Mouse (Mus musculus) olfactory bulb, adult 2 months (tissue): ENCODE measurements around the gene Trdmt1. TPM values are rescaled to one million over a fixed set of nuclear protein-coding genes. Genes with fewer than 3 reads are reported as not detected.

ENCODE experiments used
- H3K27ac ChIP-seq: fragments of 200-500 bp; 2 replicates; pipeline ENCODE4 v1.5.1; 2012; ENCODE audit warnings: low read depth, low read length; ENCODE audit not compliant: insufficient read depth
- H3K4me1 ChIP-seq: fragments of 200-500 bp; 2 replicates; pipeline ENCODE4 v1.6.1; 2012; ENCODE audit warnings: low read length; ENCODE audit not compliant: control insufficient read depth, insufficient read depth
- H3K4me3 ChIP-seq: fragments of 200-500 bp; 2 replicates; pipeline ENCODE4 v1.5.1; 2012; ENCODE audit warnings: mild to moderate bottlenecking, low read depth, low read length, moderate library complexity; ENCODE audit not compliant: insufficient read depth
- CTCF ChIP-seq: fragments of 200-500 bp; IDR thresholded peaks from 2 replicates; pipeline ENCODE4 v1.5.1; 2012; ENCODE audit warnings: low read depth, mild to moderate bottlenecking, low read length, moderate library complexity; ENCODE audit not compliant: insufficient read depth
- POLR2A ChIP-seq: fragments of 200-500 bp; IDR thresholded peaks from 2 replicates; pipeline ENCODE4 v1.6.1; 2012; ENCODE audit warnings: mild to moderate bottlenecking, low read depth, low read length, moderate library complexity; ENCODE audit not compliant: insufficient read depth
- WGBS: fragments of 180-500 bp; shearing (Covaris S2); methylation state at CpG from one replicate; pipeline ENCODE4 v1.1.7; 2018; 5-methylcytosine and 5-hydroxymethylcytosine counted together
- polyA plus RNA-seq: library from polyadenylated mRNA; stranded (reverse); fragments of >200 nt; gene quantifications from 2 replicates; pipeline ENCODE4 v1.2.4, GENCODE M21; 2012; ENCODE audit warnings: low replicate concordance; ENCODE audit not compliant: missing spikeins, insufficient read depth, insufficient read length

The Trdmt1 gene
- polyA plus RNA-seq, 1 experiment: not detected

DNA sequence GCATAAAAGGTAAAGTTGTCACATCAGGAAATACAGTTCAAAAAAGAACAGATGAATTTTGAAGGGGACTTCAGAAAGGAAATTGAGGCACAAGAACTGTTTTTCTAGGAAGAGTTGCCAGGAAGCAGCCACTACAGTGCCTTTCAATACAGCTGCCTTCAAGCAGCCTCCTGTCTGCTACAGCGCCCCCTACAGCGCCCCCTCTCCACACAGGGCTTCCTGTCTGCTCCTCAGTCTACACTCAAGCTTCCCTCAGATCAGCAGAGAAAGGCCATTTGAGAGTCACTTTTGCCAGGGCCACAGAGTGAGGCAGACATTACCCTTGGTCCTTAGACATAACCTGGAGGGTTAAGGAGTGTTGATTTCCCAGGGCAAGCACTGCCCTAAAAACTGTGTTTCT, 6.7 kb downstream of the Trdmt1 start:
- H3K27ac ChIP-seq: no peak overlapping the region
- no peak for TF ChIP-seq CTCF
- TF ChIP-seq POLR2A: no peak
- H3K4me3 ChIP-seq: no peak overlapping the region
- WGBS: 16% methylated on average over 2 of the region's 2 CpGs
- H3K4me1 ChIP-seq: no peaks in the 10 kb centered on the region

DNA sequence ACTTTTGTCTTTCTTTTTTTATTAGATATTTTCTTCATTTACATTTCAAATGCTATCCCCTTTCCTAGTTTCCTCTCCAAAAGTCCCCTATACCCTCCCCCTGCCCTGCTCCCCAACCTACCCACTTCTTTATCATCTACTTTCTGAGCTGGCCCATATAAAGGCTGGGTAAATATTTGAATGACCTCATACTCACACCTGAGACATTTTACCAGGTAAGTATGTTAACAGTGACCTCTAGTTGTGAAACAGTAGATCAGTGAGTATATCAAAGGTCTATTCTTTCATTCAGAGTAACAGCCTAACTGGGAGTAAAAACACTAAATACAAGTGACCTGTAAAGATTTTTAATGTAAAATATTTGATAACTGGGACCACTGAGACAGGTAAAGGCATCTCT, 7.7 kb downstream of the Trdmt1 start:
- no peak overlapping the region for H3K27ac ChIP-seq
- H3K4me1 ChIP-seq: no peaks in the 10 kb centered on the region
- no peak overlapping the region for H3K4me3 ChIP-seq
- TF ChIP-seq CTCF (no peak), POLR2A (no peak)

DNA sequence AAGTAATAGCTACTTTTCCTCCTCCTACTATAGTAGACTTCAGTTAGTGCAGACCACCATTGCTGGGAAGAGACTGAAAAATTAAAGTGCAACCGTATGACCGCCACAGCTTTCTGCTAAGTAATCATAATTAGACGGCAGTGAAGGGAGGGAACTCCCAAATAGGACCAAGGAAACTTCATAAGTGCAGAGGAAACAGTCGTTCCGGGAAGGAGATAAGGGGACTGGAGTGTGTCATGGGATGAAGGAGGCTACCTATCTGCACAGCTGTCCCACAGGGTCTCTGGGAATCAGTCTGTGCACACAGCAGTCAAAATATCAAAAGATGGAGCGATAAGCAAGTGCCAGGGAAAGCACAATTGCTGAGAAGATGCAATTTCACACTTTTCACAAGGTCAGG, 13.8 kb downstream of the Trdmt1 start:
- Histone ChIP-seq H3K4me3 (no peak overlapping the region), H3K4me1 (no peaks in the 10 kb centered on the region), H3K27ac (no peak overlapping the region)
- 92% methylated on average over 6 of the region's 6 CpGs for WGBS
- TF ChIP-seq CTCF: no peak
- TF ChIP-seq POLR2A: no peak

DNA sequence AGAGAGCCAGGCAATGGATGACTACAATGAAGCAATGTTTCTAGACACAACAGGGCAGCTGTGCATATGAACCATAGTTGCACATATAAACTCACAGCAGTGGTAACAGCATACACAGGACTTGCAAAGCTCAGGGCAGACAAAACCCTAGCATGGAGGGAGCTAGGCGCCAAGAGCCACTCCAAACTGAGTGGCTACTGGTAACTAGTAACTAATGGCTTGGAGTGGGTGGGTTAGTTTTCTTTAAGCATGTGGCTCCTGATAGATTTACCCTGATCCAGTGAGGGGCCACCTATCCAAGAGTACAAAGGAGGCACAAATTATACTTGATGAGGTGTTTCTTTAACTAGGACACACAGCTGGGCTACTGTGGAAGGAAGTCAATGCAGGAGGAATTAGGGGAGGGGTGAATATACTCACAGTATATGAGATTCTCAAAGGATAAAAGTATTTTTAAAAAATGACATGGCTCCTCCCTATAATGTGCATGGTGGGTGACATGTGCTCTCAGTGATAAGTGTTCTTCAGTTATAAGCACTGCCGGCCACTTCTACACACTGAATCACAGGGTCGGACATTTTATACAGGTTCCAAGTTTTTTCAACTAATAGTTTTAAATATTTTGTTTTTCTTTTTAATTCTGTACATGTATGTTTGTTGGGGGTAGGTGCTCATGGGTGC, 15.1 kb downstream of the Trdmt1 start:
- Histone ChIP-seq H3K27ac (no peak overlapping the region), H3K4me3 (no peak overlapping the region), H3K4me1 (no peaks in the 10 kb centered on the region)
- TF ChIP-seq CTCF (no peak), POLR2A (no peak)
- WGBS: 98% methylated on average over 3 of the region's 3 CpGs

DNA sequence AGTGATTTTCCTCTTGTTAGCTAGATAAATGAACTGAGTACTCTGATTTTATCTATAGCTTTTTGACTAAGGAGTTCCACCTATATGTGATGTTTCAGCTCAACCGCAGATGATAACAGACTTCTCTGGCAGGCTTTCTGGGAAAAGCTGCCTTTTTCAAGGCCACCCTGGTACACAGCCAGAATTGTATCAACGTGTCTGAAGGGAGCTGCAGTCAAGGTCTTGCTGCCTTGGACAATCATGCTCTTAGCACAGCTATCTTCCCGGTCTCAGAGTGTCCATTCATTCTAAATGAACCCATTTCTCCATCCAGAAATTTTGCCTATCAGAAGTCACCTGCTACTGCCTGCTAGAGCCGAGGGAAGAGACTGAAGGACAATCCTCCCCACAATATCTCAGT, 16.9 kb downstream of the Trdmt1 start:
- Histone ChIP-seq H3K4me3 (no peak overlapping the region), H3K27ac (no peak overlapping the region), H3K4me1 (no peaks in the 10 kb centered on the region)
- 67% methylated on average over 4 of the region's 4 CpGs for WGBS
- no peak for TF ChIP-seq CTCF

DNA sequence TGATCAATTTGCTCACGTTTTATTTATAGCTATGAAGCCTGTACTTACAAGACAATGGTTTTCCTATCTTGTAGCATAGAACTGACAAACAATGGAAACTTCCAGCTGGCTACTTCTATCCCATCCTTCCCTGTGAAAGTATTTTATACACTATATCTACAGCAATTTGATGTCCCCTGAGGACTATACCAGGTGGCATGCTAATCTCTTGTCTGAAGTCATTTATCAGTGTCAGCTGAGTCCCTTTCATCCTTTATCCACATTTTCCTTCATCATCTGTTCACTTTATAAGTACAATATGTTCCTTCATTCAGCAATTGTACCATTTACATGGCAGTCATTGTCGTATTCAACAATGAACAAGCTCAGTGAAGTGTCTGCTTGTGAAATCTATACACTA, 17.3 kb downstream of the Trdmt1 start:
- Histone ChIP-seq H3K27ac (no peak overlapping the region), H3K4me3 (no peak overlapping the region), H3K4me1 (no peaks in the 10 kb centered on the region)
- 51% methylated on average over 2 of the region's 2 CpGs for WGBS
- TF ChIP-seq POLR2A (no peak), CTCF (no peak)

DNA sequence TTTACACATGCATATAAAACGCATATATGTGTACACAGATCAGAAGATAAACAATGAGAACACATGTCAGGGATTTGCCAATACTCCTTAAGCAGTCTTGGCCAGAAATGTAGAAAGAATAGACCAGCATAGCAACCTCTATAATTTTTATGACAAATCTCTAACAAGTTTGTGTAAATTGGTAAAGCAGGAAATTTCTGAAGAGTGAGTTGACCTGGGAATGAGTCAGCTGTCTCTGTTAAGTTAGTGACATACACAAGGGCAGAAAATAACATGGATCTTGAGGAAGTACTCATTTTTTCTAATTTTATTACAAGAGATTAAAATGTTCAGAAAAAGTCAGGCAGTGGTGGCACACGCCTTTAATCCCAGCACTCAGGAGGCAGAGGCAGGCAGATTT, 18.3 kb downstream of the Trdmt1 start:
- Histone ChIP-seq H3K4me3 (no peak overlapping the region), H3K27ac (no peak overlapping the region), H3K4me1 (no peaks in the 10 kb centered on the region)
- WGBS: 94% methylated on average over 2 of the region's 2 CpGs
- TF ChIP-seq CTCF (no peak), POLR2A (no peak)

DNA sequence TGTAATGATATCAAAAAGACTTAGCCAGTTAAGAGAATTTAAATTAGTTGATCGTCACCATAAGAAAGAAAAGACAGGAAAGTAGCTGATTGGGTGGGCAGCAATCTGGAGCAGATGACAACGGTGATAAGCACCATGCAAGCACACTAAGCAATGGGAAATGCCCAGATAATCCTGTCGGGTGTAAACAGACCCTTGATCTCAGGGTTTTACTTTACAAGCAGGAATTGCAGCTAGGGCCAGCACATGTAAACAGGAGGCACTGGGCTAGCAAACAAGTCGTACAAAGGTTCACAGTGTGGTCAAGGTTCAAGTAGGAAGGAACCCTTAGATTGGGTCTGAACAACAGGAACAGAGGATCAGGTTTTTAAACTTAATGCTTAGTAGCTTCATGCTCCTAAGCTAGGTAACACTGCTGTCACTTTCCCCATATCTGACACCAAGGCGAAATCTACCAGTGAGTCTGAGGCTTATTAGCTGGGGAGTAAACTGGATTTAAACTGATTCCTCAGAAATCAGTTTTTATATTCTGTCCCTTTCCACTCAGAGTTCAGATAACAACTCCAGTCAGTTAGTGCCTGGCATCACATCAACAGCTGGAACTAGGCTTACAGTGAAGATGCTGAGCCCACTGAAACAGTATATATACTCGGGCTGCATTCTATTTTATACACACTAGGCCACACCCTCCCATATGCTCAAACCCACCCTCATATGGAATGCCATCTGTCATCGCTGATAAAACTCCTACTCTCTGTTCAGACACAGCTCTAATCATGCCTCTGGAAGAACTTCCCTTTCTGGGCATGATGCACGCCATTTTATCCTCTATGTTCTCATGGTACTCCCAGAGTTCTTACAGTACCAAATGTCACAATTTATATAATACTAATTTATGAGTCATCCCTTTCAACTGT, 20.7 kb downstream of the Trdmt1 start:
- WGBS: 83% methylated on average over 8 of the region's 8 CpGs
- no peak overlapping the region for H3K27ac ChIP-seq
- TF ChIP-seq CTCF (no peak), POLR2A (no peak)
- H3K4me1 ChIP-seq: no peaks in the 10 kb centered on the region
- H3K4me3 ChIP-seq: no peak overlapping the region

DNA sequence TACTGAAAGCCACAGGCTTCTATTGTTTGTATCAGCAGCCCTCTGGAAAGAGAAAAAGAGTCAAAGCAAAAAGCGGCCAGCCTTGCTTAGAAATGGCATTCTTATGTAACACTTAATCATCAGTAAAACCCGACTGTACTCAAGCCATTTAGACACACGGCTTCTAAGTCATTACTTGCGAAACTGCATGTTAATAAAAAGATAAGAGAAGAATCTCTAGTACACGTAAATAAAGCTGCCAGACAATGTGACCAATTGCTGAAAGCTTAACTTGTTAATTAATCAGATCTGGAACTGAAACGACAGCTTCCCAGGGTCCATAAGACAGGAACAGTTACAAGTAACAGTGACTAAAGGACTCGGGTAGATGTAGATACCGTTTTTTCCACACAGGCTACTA, 22.4 kb downstream of the Trdmt1 start:
- 38% methylated on average over 8 of the region's 8 CpGs for WGBS

More for the DNA sequence above, 22.4 kb downstream of the Trdmt1 start:
- Histone ChIP-seq H3K4me1 (no peaks in the 10 kb centered on the region), H3K27ac (no peak overlapping the region), H3K4me3 (no peak overlapping the region)
- TF ChIP-seq CTCF (no peak), POLR2A (no peak)
